Comparison of ENCODE assay signal across 9 mouse cellular contexts in genomic region chr4:134918381-134918780, GRCm38 (mm10). TPM values are rescaled to one million over a fixed set of nuclear protein-coding genes. Genes with fewer than 3 reads are reported as not detected.
A peak's percentile ranks its signal among the peaks of the same experiment; 100 is the strongest.
DNase-seq lines count a peak whose midpoint lies in the region; ATAC-seq and TF ChIP-seq lines count a peak whose summit lies in the region.
"Had no signal": no experiment of that assay in that cellular context is flagged by ENCODE, and none has a peak within 500 bp of the region (broad histone marks: within the 10 kb centered on the region; RNA-seq: fewer than 3 reads in every experiment).

No protein-coding gene starts in this region.

- TF ChIP-seq CTCF in MEL (IDR thresholded peaks at IDR 0.05 in 2 of 3, conservative IDR thresholded peaks at IDR 0.05 in 1 of 3; ENCODE audit: control insufficient read depth in 1 of 3, insufficient read depth in 1 of 3, low read depth in 2 of 3, low read length in 3 of 3, poor library complexity in 1 of 3, severe bottlenecking in 1 of 3) = no peak
- TF ChIP-seq CTCF in testis, adult 2 months (IDR thresholded peaks at IDR 0.05; ENCODE audit: control insufficient read depth, insufficient read depth, insufficient replicate concordance, low read depth, low read length) = no peak
- TF ChIP-seq CTCF in intestine, postnatal 0 days (IDR thresholded peaks at IDR 0.05; ENCODE audit: low read depth) = no peak

- 0 out of 2 replicates have a peak overlapping the region, but pooled peaks have one; percentile 28 for H3K27ac ChIP-seq in embryonic facial prominence, embryonic 14.5 days (replicated peaks; ENCODE audit: low read depth, low read length)
- H3K27ac ChIP-seq in embryonic facial prominence, embryonic 10.5 days (replicated peaks) = no peak overlapping the region
- H3K27ac ChIP-seq in MEL (ENCODE audit: control insufficient read depth, low read depth, low read length) = peak overlapping the region; percentile 67
- H3K27ac ChIP-seq in liver, embryonic 15.5 days (replicated peaks) = peak overlapping the region; percentile 100
- peak overlapping the region; percentile 26; the same call in 1 of the 2 replicates for H3K27ac ChIP-seq in testis, adult 2 months (ENCODE audit: control insufficient read depth, insufficient read depth, low read depth, low read length)
- no peak overlapping the region for H3K27ac ChIP-seq in intestine, postnatal 0 days (ENCODE audit: low read depth, low read length)

- peak; percentile 63 for DNase-seq in embryonic facial prominence, embryonic 14.5 days (ENCODE audit: low spot score)
- DNase-seq in embryonic facial prominence, embryonic 10.5 days (ENCODE audit: low spot score) = no peak
- DNase-seq in MEL (ENCODE audit: low read depth, low spot score) = peak; percentile 65
- DNase-seq in gastrocnemius, postnatal 25 days = peak; percentile 82
- DNase-seq in cerebellum, postnatal 25 days = no peak

- WGBS in embryonic facial prominence, embryonic 14.5 days = 51% methylated on average over 7 of the region's 7 CpGs
- WGBS in embryonic facial prominence, embryonic 10.5 days = 67% methylated on average over 7 of the region's 7 CpGs
- WGBS in liver, embryonic 15.5 days (ENCODE audit: insufficient replicate concordance) = 36% methylated on average over 7 of the region's 7 CpGs
- 51% methylated on average over 7 of the region's 7 CpGs for WGBS in intestine, postnatal 0 days

- no peak for ATAC-seq in embryonic facial prominence, embryonic 14.5 days (ENCODE audit: low read depth)
- no peak for ATAC-seq in liver, embryonic 15.5 days (ENCODE audit: insufficient read depth)
- no peak for ATAC-seq in intestine, postnatal 0 days

- H3K4me1 ChIP-seq in embryonic facial prominence, embryonic 14.5 days (ENCODE audit: control insufficient read depth, insufficient read depth, low read length) = peaks cover 5% of the 10 kb centered on the region; the same call in 1 of the 2 replicates
- peaks cover 24% of the 10 kb centered on the region for H3K4me1 ChIP-seq in embryonic facial prominence, embryonic 10.5 days
- H3K4me1 ChIP-seq in MEL (ENCODE audit: control insufficient read depth in 1 of 2, insufficient read depth in 2 of 2, low read length in 2 of 2) = peaks cover 36 to 61% of the 10 kb centered on the region in 2 experiments
- peaks cover 74% of the 10 kb centered on the region for H3K4me1 ChIP-seq in liver, embryonic 15.5 days (replicated peaks)
- peaks cover 15% of the 10 kb centered on the region for H3K4me1 ChIP-seq in testis, adult 2 months (ENCODE audit: control insufficient read depth, insufficient read depth, low read length)
- H3K4me1 ChIP-seq in intestine, postnatal 0 days (replicated peaks; ENCODE audit: control insufficient read depth, insufficient read depth, low read length) = peaks cover 4% of the 10 kb centered on the region; the same call in 1 of the 2 replicates

- no peak overlapping the region for H3K9ac ChIP-seq in embryonic facial prominence, embryonic 14.5 days (ENCODE audit: low read depth, low read length)
- H3K9ac ChIP-seq in MEL (ENCODE audit: control insufficient read depth, low read depth, low read length, poor library complexity, severe bottlenecking) = peak overlapping the region; percentile 12
- no peak overlapping the region for H3K9ac ChIP-seq in liver, embryonic 15.5 days
- H3K9ac ChIP-seq in intestine, postnatal 0 days (ENCODE audit: low read depth, low read length) = no peak overlapping the region

- no peak overlapping the region for H3K4me2 ChIP-seq in embryonic facial prominence, embryonic 14.5 days (ENCODE audit: low read depth, low read length)
- no peak overlapping the region for H3K4me2 ChIP-seq in liver, embryonic 15.5 days
- H3K4me2 ChIP-seq in intestine, postnatal 0 days (replicated peaks; ENCODE audit: low read depth) = no peak overlapping the region

- TF ChIP-seq RAD21 in MEL (IDR thresholded peaks at IDR 0.05; ENCODE audit: low read depth, low read length) = no peak

- H3K79me2 ChIP-seq in MEL (ENCODE audit: control insufficient read depth, insufficient read depth, low read length, poor library complexity) = peaks cover 11% of the 10 kb centered on the region

- no peaks in the 10 kb centered on the region for H3K27me3 ChIP-seq in embryonic facial prominence, embryonic 14.5 days (replicated peaks; ENCODE audit: control insufficient read depth, insufficient read depth, low read length)
- no peaks in the 10 kb centered on the region for H3K27me3 ChIP-seq in embryonic facial prominence, embryonic 10.5 days (replicated peaks; ENCODE audit: low read depth, poor library complexity, severe bottlenecking)
- H3K27me3 ChIP-seq in MEL (ENCODE audit: control insufficient read depth in 1 of 2, insufficient read depth in 2 of 2, low read length in 2 of 2) = no peaks in the 10 kb centered on the region
- no peaks in the 10 kb centered on the region for H3K27me3 ChIP-seq in liver, embryonic 15.5 days
- H3K27me3 ChIP-seq in testis, adult 2 months (ENCODE audit: control insufficient read depth, insufficient read depth, low read length) = no peaks in the 10 kb centered on the region
- no peaks in the 10 kb centered on the region for H3K27me3 ChIP-seq in intestine, postnatal 0 days (replicated peaks; ENCODE audit: control insufficient read depth, insufficient read depth, low read length)

- 0 out of 2 replicates have a peak, but pooled peaks cover under 1% of the 10 kb centered on the region for H3K36me3 ChIP-seq in embryonic facial prominence, embryonic 14.5 days (ENCODE audit: control insufficient read depth, insufficient read depth, low read length)
- H3K36me3 ChIP-seq in embryonic facial prominence, embryonic 10.5 days (replicated peaks) = no peaks in the 10 kb centered on the region; the same call in 1 of the 2 replicates
- peaks cover 0 to 36% of the 10 kb centered on the region in 2 experiments; a peak in 2 of 4 replicates for H3K36me3 ChIP-seq in MEL (ENCODE audit: control insufficient read depth in 1 of 2, insufficient read depth in 2 of 2, low read length in 2 of 2)
- no peaks in the 10 kb centered on the region for H3K36me3 ChIP-seq in liver, embryonic 15.5 days (replicated peaks)
- H3K36me3 ChIP-seq in testis, adult 2 months (ENCODE audit: control insufficient read depth, insufficient read depth, low read length) = no peaks in the 10 kb centered on the region
- no peaks in the 10 kb centered on the region for H3K36me3 ChIP-seq in intestine, postnatal 0 days (ENCODE audit: control insufficient read depth, insufficient read depth)

- TF ChIP-seq EP300 in MEL (IDR thresholded peaks at IDR 0.05; ENCODE audit: low read depth in 1 of 2, low read length in 2 of 2) = peak in 1 of 2 experiments; percentile 17; a peak in 1 of 4 replicates

- H3K9me3 ChIP-seq in embryonic facial prominence, embryonic 14.5 days (ENCODE audit: control insufficient read depth, low read length) = no peaks in the 10 kb centered on the region
- H3K9me3 ChIP-seq in embryonic facial prominence, embryonic 10.5 days = no peaks in the 10 kb centered on the region
- H3K9me3 ChIP-seq in MEL (replicated peaks; ENCODE audit: insufficient read depth, low read length) = no peaks in the 10 kb centered on the region
- H3K9me3 ChIP-seq in liver, embryonic 15.5 days (replicated peaks) = no peaks in the 10 kb centered on the region
- no peaks in the 10 kb centered on the region for H3K9me3 ChIP-seq in intestine, postnatal 0 days (ENCODE audit: control insufficient read depth)

- no peak overlapping the region for H3K4me3 ChIP-seq in embryonic facial prominence, embryonic 14.5 days (ENCODE audit: low read depth, low read length)
- H3K4me3 ChIP-seq in embryonic facial prominence, embryonic 10.5 days = no peak overlapping the region
- peak overlapping the region in 1 of 2 experiments; percentile 0; a peak in 1 of 4 replicates for H3K4me3 ChIP-seq in MEL (ENCODE audit: control insufficient read depth in 1 of 2, insufficient read depth in 1 of 2, low read depth in 2 of 2, low read length in 2 of 2)
- H3K4me3 ChIP-seq in liver, embryonic 15.5 days (replicated peaks) = no peak overlapping the region
- no peak overlapping the region; the same call in 1 of the 2 replicates for H3K4me3 ChIP-seq in testis, adult 2 months (ENCODE audit: control insufficient read depth, low read depth, low read length)
- no peak overlapping the region for H3K4me3 ChIP-seq in intestine, postnatal 0 days (ENCODE audit: low read depth, low read length)
- H3K4me3 ChIP-seq: erythroblast, embryonic 14.5 days had no signal

- no peak for TF ChIP-seq POLR2A in MEL (IDR thresholded peaks at IDR 0.05; ENCODE audit: control insufficient read depth in 1 of 2, insufficient read depth in 1 of 2, low read depth in 1 of 2, low read length in 2 of 2, poor library complexity in 1 of 2)
- TF ChIP-seq POLR2A in testis, adult 2 months (IDR thresholded peaks at IDR 0.05; ENCODE audit: control insufficient read depth, low read depth, low read length) = no peak

RNA-seq across cellular contexts. Expression of gene Tmem50a, which starts 3.6 kb away (rescaled TPM):
- polyA plus RNA-seq in embryonic facial prominence, embryonic 14.5 days (2014; fragmentation: Nextera tagmentation; extraction: Ambion mirVana) = 140 and 144 TPM in 2 replicates
- 127 and 133 TPM in 2 replicates for polyA plus RNA-seq in embryonic facial prominence, embryonic 10.5 days (2016; fragmentation: Nextera tagmentation; extraction: Ambion mirVana)
- 58.5 and 64.7 TPM in 2 replicates for total RNA-seq in MEL (2012; rRNA removed)
- 100 to 1,000 TPM in 1 of 2 experiments, not detected in 1; 115 TPM for polyA plus RNA-seq in MEL (2012; ENCODE audit: insufficient read depth in 1 of 2, insufficient read length in 2 of 2, low read depth in 1 of 2, low replicate concordance in 2 of 2, missing spikeins in 1 of 2)
- 10 to 100 TPM; 25.7 to 32.2 TPM for total RNA-seq in gastrocnemius, postnatal 25 days (2021)
- 70.6 and 79.4 TPM in 2 replicates for polyA plus RNA-seq in liver, embryonic 15.5 days (2015; fragmentation: Nextera tagmentation; extraction: Ambion mirVana)
- polyA plus RNA-seq in testis, adult 2 months (2012; rRNA removed) = 19.5 and 23.0 TPM in 2 replicates
- 129 and 136 TPM in 2 replicates for polyA plus RNA-seq in intestine, postnatal 0 days (2015; fragmentation: Nextera tagmentation; extraction: Ambion mirVana)

RNA-seq across cellular contexts. Expression of gene Rsrp1, which starts 5.0 kb away (rescaled TPM):
- 349 and 369 TPM in 2 replicates for polyA plus RNA-seq in embryonic facial prominence, embryonic 14.5 days (2014; fragmentation: Nextera tagmentation; extraction: Ambion mirVana)
- 343 and 353 TPM in 2 replicates for polyA plus RNA-seq in embryonic facial prominence, embryonic 10.5 days (2016; fragmentation: Nextera tagmentation; extraction: Ambion mirVana)
- 58.1 and 59.5 TPM in 2 replicates for total RNA-seq in MEL (2012; rRNA removed)
- 100 to 1,000 TPM in 1 of 2 experiments, not detected in 1; 110 TPM for polyA plus RNA-seq in MEL (2012; ENCODE audit: insufficient read depth in 1 of 2, insufficient read length in 2 of 2, low read depth in 1 of 2, low replicate concordance in 2 of 2, missing spikeins in 1 of 2)
- 100 to 1,000 TPM; 155 to 161 TPM for total RNA-seq in gastrocnemius, postnatal 25 days (2021)
- 280 and 309 TPM in 2 replicates for polyA plus RNA-seq in liver, embryonic 15.5 days (2015; fragmentation: Nextera tagmentation; extraction: Ambion mirVana)
- 145 and 148 TPM in 2 replicates for polyA plus RNA-seq in testis, adult 2 months (2012; rRNA removed)
- polyA plus RNA-seq in intestine, postnatal 0 days (2015; fragmentation: Nextera tagmentation; extraction: Ambion mirVana) = 252 and 263 TPM in 2 replicates

RNA-seq across cellular contexts. Expression of gene Syf2, which starts 12.3 kb away (rescaled TPM):
- 59.7 and 60.0 TPM in 2 replicates for polyA plus RNA-seq in embryonic facial prominence, embryonic 14.5 days (2014; fragmentation: Nextera tagmentation; extraction: Ambion mirVana)
- polyA plus RNA-seq in embryonic facial prominence, embryonic 10.5 days (2016; fragmentation: Nextera tagmentation; extraction: Ambion mirVana) = 65.2 and 65.9 TPM in 2 replicates
- 94.1 and 103 TPM in 2 replicates for total RNA-seq in MEL (2012; rRNA removed)
- 100 to 1,000 TPM in 1 of 2 experiments, 10 to 100 TPM in 1; 94.6 to 165 TPM for polyA plus RNA-seq in MEL (2012; ENCODE audit: insufficient read depth in 1 of 2, insufficient read length in 2 of 2, low read depth in 1 of 2, low replicate concordance in 2 of 2, missing spikeins in 1 of 2)
- total RNA-seq in gastrocnemius, postnatal 25 days (2021) = 10 to 100 TPM; 32.7 to 34.8 TPM
- 46.4 and 50.2 TPM in 2 replicates for polyA plus RNA-seq in liver, embryonic 15.5 days (2015; fragmentation: Nextera tagmentation; extraction: Ambion mirVana)
- 22.0 and 24.3 TPM in 2 replicates for polyA plus RNA-seq in testis, adult 2 months (2012; rRNA removed)
- 76.2 and 88.6 TPM in 2 replicates for polyA plus RNA-seq in intestine, postnatal 0 days (2015; fragmentation: Nextera tagmentation; extraction: Ambion mirVana)

RNA-seq across cellular contexts. Expression of gene Rhd, which starts 54.0 kb away (rescaled TPM):
- 3.0 and 4.3 TPM in 2 replicates for polyA plus RNA-seq in embryonic facial prominence, embryonic 14.5 days (2014; fragmentation: Nextera tagmentation; extraction: Ambion mirVana)
- 8.2 and 11.2 TPM in 2 replicates for polyA plus RNA-seq in embryonic facial prominence, embryonic 10.5 days (2016; fragmentation: Nextera tagmentation; extraction: Ambion mirVana)
- total RNA-seq in MEL (2012; rRNA removed) = 64.8 and 176 TPM in 2 replicates
- polyA plus RNA-seq in MEL (2012; ENCODE audit: insufficient read depth in 1 of 2, insufficient read length in 2 of 2, low read depth in 1 of 2, low replicate concordance in 2 of 2, missing spikeins in 1 of 2) = 10 to 100 TPM in 1 of 2 experiments, not detected in 1; 49.9 TPM
- not detected for total RNA-seq in gastrocnemius, postnatal 25 days (2021)
- polyA plus RNA-seq in liver, embryonic 15.5 days (2015; fragmentation: Nextera tagmentation; extraction: Ambion mirVana) = 587 and 603 TPM in 2 replicates
- 0.97 and 1.6 TPM in 2 replicates for polyA plus RNA-seq in testis, adult 2 months (2012; rRNA removed)
- polyA plus RNA-seq in intestine, postnatal 0 days (2015; fragmentation: Nextera tagmentation; extraction: Ambion mirVana) = 0.10 and 0.16 TPM in 2 replicates

Comparison
In these comparisons a context has a peak if more than half of its experiments do, and no peak if none do; other contexts are left out.
1. DNase-seq: peak in embryonic facial prominence, embryonic 14.5 days (single experiment), MEL (single experiment) and gastrocnemius, postnatal 25 days (single experiment); none in embryonic facial prominence, embryonic 10.5 days (single experiment) and cerebellum, postnatal 25 days (0 of 2).
2. H3K27ac ChIP-seq: peak in embryonic facial prominence, embryonic 14.5 days (single experiment), MEL (single experiment), liver, embryonic 15.5 days (single experiment) and testis, adult 2 months (single experiment); none in embryonic facial prominence, embryonic 10.5 days (single experiment) and intestine, postnatal 0 days (single experiment).